Mouse (Mus musculus) cerebellum, adult 2 months (tissue): ENCODE results near the gene Dusp1. TPM values are rescaled to one million over a fixed set of nuclear protein-coding genes. Genes with fewer than 3 reads are reported as not detected.

Experiments used
- DNase-seq, 2 experiments: peaks; one replicate each; pipeline ENCODE4 v3.0.0; 2021
- H3K27ac ChIP-seq: fragments of 200-500 bp; 2 replicates; pipeline ENCODE4 v1.5.1; 2012; ENCODE audit warnings: low read length, control low read depth, inconsistent platforms; ENCODE audit not compliant: insufficient read depth
- H3K27me3 ChIP-seq: fragments of 200-500 bp; 2 replicates; pipeline ENCODE4 v1.6.1; 2012; ENCODE audit warnings: inconsistent platforms, mild to moderate bottlenecking, low read length, moderate library complexity; ENCODE audit not compliant: control insufficient read depth, insufficient read depth
- H3K4me1 ChIP-seq: fragments of 200-500 bp; 2 replicates; pipeline ENCODE4 v1.6.1; 2011; ENCODE audit warnings: low read length; ENCODE audit not compliant: control insufficient read depth, insufficient read depth
- H3K4me3 ChIP-seq: fragments of 200-500 bp; replicated peaks from 2 replicates; pipeline ENCODE3; 2011; ENCODE audit warnings: mild to moderate bottlenecking, low read depth, low read length, control low read depth; ENCODE audit not compliant: insufficient read depth
- CTCF ChIP-seq: fragments of 200-500 bp; IDR thresholded peaks from 2 replicates; pipeline ENCODE4 v1.5.1; 2011; ENCODE audit warnings: low read depth, mild to moderate bottlenecking, control low read depth, low read length, moderate library complexity, borderline replicate concordance; ENCODE audit not compliant: insufficient read depth
- POLR2A ChIP-seq: fragments of 200-500 bp; IDR thresholded peaks from 2 replicates; pipeline ENCODE4 v1.6.1; 2011; ENCODE audit warnings: low read length, control low read depth, borderline replicate concordance; ENCODE audit not compliant: insufficient read depth
- WGBS: fragments of 180-500 bp; shearing (Covaris S2); methylation state at CpG from one replicate; pipeline ENCODE4 v1.1.7; 2018; 5-methylcytosine and 5-hydroxymethylcytosine counted together
- polyA plus RNA-seq: library from polyadenylated mRNA; depleted of rRNA; stranded (reverse); fragments of >200 nt; gene quantifications from 2 replicates; pipeline ENCODE4 v1.2.3, GENCODE M21; 2012

Gene Dusp1
- polyA plus RNA-seq, 1 experiment = 62.5 TPM

DNA sequence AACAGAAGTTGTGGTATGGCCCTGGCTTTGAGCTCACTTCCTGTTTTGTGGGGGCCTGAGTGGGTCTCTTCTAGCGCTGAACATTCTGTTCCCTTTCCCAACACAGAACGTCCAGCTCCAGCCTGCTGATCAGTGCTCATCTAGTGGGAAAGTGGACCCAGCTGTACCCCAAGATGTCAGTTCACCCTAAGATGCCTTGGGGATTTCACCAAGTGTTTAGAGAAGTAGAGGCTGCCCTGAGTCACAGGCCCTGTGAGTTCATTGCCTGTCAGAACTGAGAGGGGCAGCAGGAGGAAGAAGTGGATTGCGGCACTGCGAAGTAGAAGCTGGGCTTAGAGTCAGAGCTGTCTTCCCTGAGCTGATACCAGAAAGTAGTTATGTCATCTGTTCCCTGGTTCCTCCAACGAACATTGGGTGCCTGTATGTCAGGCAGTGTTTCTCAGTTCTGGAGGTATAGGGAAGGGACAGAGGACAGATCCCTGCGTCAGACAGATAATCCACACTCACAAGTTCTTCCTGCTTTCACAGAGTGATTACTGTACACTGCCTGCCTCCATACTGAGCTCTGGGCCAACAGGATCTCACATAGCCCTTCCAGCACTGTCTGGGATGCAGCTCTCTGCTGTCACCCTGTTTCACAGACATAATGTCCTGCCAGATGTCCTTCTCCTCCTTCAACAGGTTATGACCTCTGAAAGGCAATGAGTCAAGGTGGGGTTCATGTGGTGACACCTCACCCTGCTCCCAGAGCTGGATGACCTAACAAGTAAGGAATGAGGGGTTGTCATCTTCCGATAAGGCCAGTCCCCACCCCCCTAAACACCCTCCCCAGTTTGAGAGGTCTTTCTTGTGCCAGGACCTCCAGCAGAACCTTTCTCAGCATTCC, 26.4 kb downstream of the Dusp1 start:
- H3K4me3 ChIP-seq = no peak overlapping the region
- H3K27ac ChIP-seq = no peak overlapping the region
- peaks cover 10% of the 10 kb centered on the region for H3K4me1 ChIP-seq
- TF ChIP-seq CTCF (no peak), POLR2A (no peak)
- 88% methylated on average over 7 of the region's 7 CpGs for WGBS
- H3K27me3 ChIP-seq = no peaks in the 10 kb centered on the region
- DNase-seq = no peak

DNA sequence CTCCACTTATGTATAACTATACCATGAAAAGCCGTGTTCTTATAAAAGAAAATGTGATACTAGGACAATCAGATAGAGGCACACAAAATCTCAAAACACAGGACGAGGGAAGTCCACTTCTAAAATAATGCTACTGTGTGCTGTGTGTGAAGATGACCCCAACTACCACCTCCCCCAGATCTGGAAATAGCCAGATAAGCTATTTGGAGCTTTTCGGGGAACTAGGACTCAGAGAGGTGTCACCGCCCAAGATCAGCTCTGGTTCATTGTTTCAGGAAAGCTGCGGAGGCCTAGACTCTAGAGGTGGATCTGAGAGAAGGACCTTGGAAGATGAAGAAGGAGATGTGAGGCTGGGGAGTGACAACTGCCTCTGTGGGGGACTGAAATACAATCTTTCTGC, 27.2 kb downstream of the Dusp1 start:
- DNase-seq = no peak
- Histone ChIP-seq H3K27ac (no peak overlapping the region), H3K4me3 (no peak overlapping the region), H3K4me1 (peaks cover 10% of the 10 kb centered on the region), H3K27me3 (no peaks in the 10 kb centered on the region)
- 94% methylated on average over 5 of the region's 5 CpGs for WGBS
- TF ChIP-seq CTCF (no peak), POLR2A (no peak)

DNA sequence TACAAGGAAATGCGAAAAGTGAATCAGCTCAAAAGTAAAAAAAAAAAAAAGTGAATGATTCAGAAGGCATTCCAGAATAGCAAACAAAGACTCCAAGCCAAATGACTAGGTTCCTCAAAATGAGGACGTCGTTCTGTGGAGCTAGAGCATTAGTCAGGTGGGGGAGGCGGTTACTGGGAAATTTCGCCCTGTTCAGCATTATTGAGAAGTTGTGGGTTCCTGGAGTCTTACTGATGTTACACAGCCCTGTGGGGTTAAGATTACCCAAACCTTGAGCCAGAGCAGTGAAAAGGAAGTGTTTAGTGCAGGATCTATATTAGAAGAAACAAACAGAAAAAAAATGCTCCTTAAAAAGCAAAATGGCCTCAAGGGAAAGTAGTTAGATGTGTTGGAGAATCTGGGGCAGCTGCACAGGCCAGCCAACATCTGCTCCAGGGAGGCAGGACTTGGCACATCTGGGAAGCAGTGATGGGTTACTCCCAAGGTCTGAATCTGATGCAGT, 28.0 kb downstream of the Dusp1 start:
- H3K4me3 ChIP-seq = no peak overlapping the region
- 90% methylated on average over 5 of the region's 5 CpGs for WGBS
- no peak overlapping the region for H3K27ac ChIP-seq
- DNase-seq = no peak
- no peaks in the 10 kb centered on the region for H3K27me3 ChIP-seq
- TF ChIP-seq POLR2A = no peak
- TF ChIP-seq CTCF = no peak
- peaks cover 10% of the 10 kb centered on the region for H3K4me1 ChIP-seq

- WGBS = 67% methylated on average over 4 of the region's 4 CpGs
- no peak overlapping the region for H3K4me3 ChIP-seq
- DNase-seq = no peak
- peaks cover 10% of the 10 kb centered on the region for H3K4me1 ChIP-seq
- H3K27me3 ChIP-seq = no peaks in the 10 kb centered on the region
- H3K27ac ChIP-seq = no peak overlapping the region
- TF ChIP-seq POLR2A = no peak
- TF ChIP-seq CTCF = no peak
Measured at GRCm38 (mm10) chr17:26532476-26533045, 29.4 kb downstream of the Dusp1 start.

- no peak for TF ChIP-seq POLR2A
- no peak for TF ChIP-seq CTCF
- no peak for DNase-seq
- Histone ChIP-seq H3K4me1 (peaks cover 10% of the 10 kb centered on the region), H3K27me3 (no peaks in the 10 kb centered on the region), H3K27ac (no peak overlapping the region), H3K4me3 (no peak overlapping the region)
- WGBS = 91% methylated on average over 7 of the region's 7 CpGs
Measured at GRCm38 (mm10) chr17:26531395-26532027, 30.4 kb downstream of the Dusp1 start.

GRCm38 (mm10) chr17:26530590-26531081, 31.3 kb downstream of the Dusp1 start:
- no peak for DNase-seq
- Histone ChIP-seq H3K27ac (no peak overlapping the region), H3K4me3 (no peak overlapping the region), H3K4me1 (peaks cover 10% of the 10 kb centered on the region), H3K27me3 (no peaks in the 10 kb centered on the region)
- WGBS = 63% methylated on average over 3 of the region's 3 CpGs
- TF ChIP-seq POLR2A = no peak

DNA sequence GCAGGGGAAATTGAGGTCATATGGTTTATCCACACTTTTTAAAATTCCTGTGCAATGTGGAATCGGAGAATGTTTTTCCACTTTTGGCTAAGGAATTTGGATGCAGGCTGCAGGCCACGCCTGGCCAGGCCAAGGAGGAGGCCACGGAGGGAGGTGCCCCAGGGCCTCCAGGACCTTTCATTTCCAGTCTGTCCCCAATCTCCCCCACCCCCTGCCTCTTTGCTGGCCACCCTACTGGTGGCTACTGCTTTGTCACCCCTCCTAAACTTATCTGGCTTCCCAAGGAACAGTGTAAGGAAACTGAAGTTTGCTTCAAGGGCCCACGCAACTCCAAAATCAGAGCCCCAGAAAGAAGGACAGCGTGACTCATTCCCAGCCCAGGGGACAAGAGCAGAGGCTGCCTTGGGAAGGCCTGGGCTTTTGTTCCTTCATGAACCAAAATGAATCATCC, 32.1 kb downstream of the Dusp1 start:
- H3K4me3 ChIP-seq = no peak overlapping the region
- TF ChIP-seq POLR2A (no peak), CTCF (no peak)
- no peaks in the 10 kb centered on the region for H3K27me3 ChIP-seq
- WGBS = 88% methylated on average over 5 of the region's 5 CpGs
- H3K4me1 ChIP-seq = peaks cover 17% of the 10 kb centered on the region
- no peak overlapping the region for H3K27ac ChIP-seq
- DNase-seq = no peak

DNA sequence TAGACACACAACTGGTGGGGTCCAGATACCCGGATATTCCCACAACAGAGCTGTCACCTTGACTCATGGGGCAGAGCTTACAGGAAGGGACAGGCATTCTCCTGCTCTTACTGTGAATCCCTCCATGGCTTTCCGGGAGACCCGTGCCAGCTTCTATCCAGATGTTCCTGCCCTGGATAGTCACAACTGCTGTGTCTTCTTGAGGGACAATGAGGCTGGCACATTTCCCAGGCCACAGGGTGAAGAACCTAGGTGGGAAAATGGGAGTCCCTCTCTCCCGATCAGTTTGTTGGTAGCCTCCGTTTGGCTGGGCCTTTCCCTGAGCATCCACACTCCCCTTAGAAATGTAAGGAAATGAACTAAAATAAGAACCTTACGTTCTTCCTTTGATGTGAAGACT, 33.2 kb downstream of the Dusp1 start:
- no peak for DNase-seq
- 84% methylated on average over 6 of the region's 6 CpGs for WGBS
- TF ChIP-seq POLR2A = no peak
- no peak for TF ChIP-seq CTCF
- Histone ChIP-seq H3K4me1 (peaks cover 23% of the 10 kb centered on the region), H3K4me3 (no peak overlapping the region), H3K27ac (no peak overlapping the region), H3K27me3 (no peaks in the 10 kb centered on the region)
